Mouse (Mus musculus): ENCODE data around the gene 1700001O22Rik. TPM values are rescaled to one million over a fixed set of nuclear protein-coding genes. Genes with fewer than 3 reads are reported as not detected.

1700001O22Rik gene
- total RNA-seq, 2 experiments from 2014 or later: not detected

- ATAC-seq (replicated peaks; ENCODE audit: low FRiP score, poor library complexity, severe bottlenecking): no peak
Observed at GRCm38 (mm10) chr2:30783346-30783745, 20.1 kb downstream of the 1700001O22Rik start.

GRCm38 (mm10) chr2:30782312-30783290 lies 20.9 kb downstream of the 1700001O22Rik start:
- no peak for ATAC-seq (replicated peaks; ENCODE audit: low FRiP score, poor library complexity, severe bottlenecking)

GRCm38 (mm10) chr2:30779241-30779640 lies 24.2 kb downstream of the 1700001O22Rik start:
- no peak for ATAC-seq (replicated peaks; ENCODE audit: low FRiP score, poor library complexity, severe bottlenecking)

- no peak for ATAC-seq (replicated peaks; ENCODE audit: low FRiP score, poor library complexity, severe bottlenecking)
Observed at GRCm38 (mm10) chr2:30778235-30778634, 25.2 kb downstream of the 1700001O22Rik start.

- ATAC-seq (replicated peaks; ENCODE audit: low FRiP score, poor library complexity, severe bottlenecking): no peak
Observed at GRCm38 (mm10) chr2:30777266-30777665, 26.2 kb downstream of the 1700001O22Rik start.

GRCm38 (mm10) chr2:30775955-30776354 lies 27.5 kb downstream of the 1700001O22Rik start:
- no peak for ATAC-seq (replicated peaks; ENCODE audit: low FRiP score, poor library complexity, severe bottlenecking)

GRCm38 (mm10) chr2:30773313-30774005 lies 30.0 kb downstream of the 1700001O22Rik start:
- ATAC-seq (replicated peaks; ENCODE audit: low FRiP score, poor library complexity, severe bottlenecking): no peak

GRCm38 (mm10) chr2:30772581-30773312 lies 30.7 kb downstream of the 1700001O22Rik start:
- peak; percentile 11; the same call in 1 of the 2 replicates for ATAC-seq (replicated peaks; ENCODE audit: low FRiP score, poor library complexity, severe bottlenecking)

GRCm38 (mm10) chr2:30771806-30772460 lies 31.5 kb downstream of the 1700001O22Rik start:
- peak; percentile 83 for ATAC-seq (replicated peaks; ENCODE audit: low FRiP score, poor library complexity, severe bottlenecking)

- no peak for ATAC-seq (replicated peaks; ENCODE audit: low FRiP score, poor library complexity, severe bottlenecking)
Observed at GRCm38 (mm10) chr2:30771368-30771805, 32.1 kb downstream of the 1700001O22Rik start.

GRCm38 (mm10) chr2:30769187-30769586 lies 34.3 kb downstream of the 1700001O22Rik start:
- peak; percentile 21; the same call in 1 of the 2 replicates for ATAC-seq (replicated peaks; ENCODE audit: low FRiP score, poor library complexity, severe bottlenecking)

- 0 out of 2 replicates have a peak, but pooled peaks have one; percentile 26 for ATAC-seq (replicated peaks; ENCODE audit: low FRiP score, poor library complexity, severe bottlenecking)
Observed at GRCm38 (mm10) chr2:30768529-30768928, 34.9 kb downstream of the 1700001O22Rik start.

- no peak for ATAC-seq (replicated peaks; ENCODE audit: low FRiP score, poor library complexity, severe bottlenecking)
Observed at GRCm38 (mm10) chr2:30767626-30768240, 35.7 kb downstream of the 1700001O22Rik start.

GRCm38 (mm10) chr2:30766446-30766845 lies 37.0 kb downstream of the 1700001O22Rik start:
- ATAC-seq (replicated peaks; ENCODE audit: low FRiP score, poor library complexity, severe bottlenecking): no peak

- ATAC-seq (replicated peaks; ENCODE audit: low FRiP score, poor library complexity, severe bottlenecking): no peak
Observed at GRCm38 (mm10) chr2:30760706-30761105, 42.8 kb downstream of the 1700001O22Rik start.

- no peak for ATAC-seq (replicated peaks; ENCODE audit: low FRiP score, poor library complexity, severe bottlenecking)
Observed at GRCm38 (mm10) chr2:30759858-30760547, 43.5 kb downstream of the 1700001O22Rik start.

GRCm38 (mm10) chr2:30759442-30759841 lies 44.0 kb downstream of the 1700001O22Rik start:
- no peak for ATAC-seq (replicated peaks; ENCODE audit: low FRiP score, poor library complexity, severe bottlenecking)

- no peak for ATAC-seq (replicated peaks; ENCODE audit: low FRiP score, poor library complexity, severe bottlenecking)
Observed at GRCm38 (mm10) chr2:30759088-30759374, 44.4 kb downstream of the 1700001O22Rik start.

Data from erythroid progenitor cell, adult 5-6 weeks (primary cell).